Mouse (Mus musculus) lung, postnatal 0 days (tissue): ENCODE measurements around the gene Sh3glb1.

Experiments used
- CTCF ChIP-seq: IDR thresholded peaks from 2 replicates; pipeline ENCODE4 v1.5.1; 2016; ENCODE audit warnings: antibody characterized with exemption, mild to moderate bottlenecking
- EP300 ChIP-seq: IDR thresholded peaks from 2 replicates; pipeline ENCODE4 v1.6.1; 2016; ENCODE audit warnings: antibody characterized with exemption, mild to moderate bottlenecking, control low read depth

DNA sequence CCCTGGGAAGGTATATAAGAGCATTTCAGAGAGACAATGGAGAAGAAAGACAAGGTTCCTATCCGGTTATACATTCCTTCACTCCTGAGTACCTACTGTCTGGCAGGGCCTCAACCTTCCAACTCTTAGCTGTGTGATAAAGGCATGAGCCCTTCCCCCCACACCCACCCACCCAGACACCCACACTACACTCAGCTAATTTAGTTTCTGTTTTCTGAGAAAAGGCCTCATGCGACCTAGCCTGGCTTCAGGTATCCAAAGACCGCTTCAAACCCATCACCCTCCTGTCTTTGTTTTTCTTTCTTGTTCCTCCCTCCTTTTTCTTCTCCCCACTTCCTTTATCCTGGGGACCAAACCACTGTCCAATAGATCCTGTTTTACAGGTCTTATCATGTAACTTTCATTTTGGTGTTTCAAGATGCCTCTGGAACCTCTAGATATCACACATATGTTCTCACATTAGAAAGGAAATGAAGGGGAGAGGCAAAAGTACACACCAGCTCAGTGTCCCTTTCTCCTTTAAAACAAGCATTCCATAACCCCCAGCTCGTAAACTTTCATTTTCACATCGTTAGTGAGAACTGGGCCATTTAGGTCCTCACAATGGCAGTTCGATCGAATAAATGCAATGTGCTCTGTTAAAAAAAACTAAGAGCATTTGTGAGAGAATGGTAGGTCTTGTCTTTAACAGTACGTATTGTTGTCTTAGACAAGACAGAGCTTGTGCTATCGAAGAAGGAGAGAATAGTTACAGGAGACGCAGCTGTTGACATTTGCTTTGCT, 1.1 kb upstream of the Sh3glb1 start:
- no peak for TF ChIP-seq EP300
- TF ChIP-seq CTCF, result no peak
